ENCODE assay signal across 9 mouse cellular contexts in the genomic region with DNA sequence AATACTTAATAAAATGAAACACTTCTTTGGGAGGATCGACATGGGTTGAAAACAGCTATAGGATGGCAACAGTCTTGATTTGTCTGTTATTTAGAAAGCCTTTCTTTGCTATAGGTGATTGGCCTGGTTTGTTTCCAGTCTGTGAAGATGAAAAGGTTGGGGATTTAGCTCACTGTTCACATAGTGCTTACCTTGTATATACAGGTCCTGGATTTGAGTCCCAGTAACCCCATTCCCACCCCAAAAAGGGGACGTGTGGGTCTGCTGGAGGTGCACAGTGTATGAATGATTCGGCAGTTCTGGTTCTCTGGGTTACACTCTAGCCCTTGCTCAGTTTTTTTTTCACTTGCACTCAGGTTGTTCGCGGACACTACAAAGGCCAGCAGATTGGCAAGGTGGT. TPM values are rescaled to one million over a fixed set of nuclear protein-coding genes. Genes with fewer than 3 reads are reported as not detected.
A peak's percentile ranks its signal among the peaks of the same experiment; 100 is the strongest.
DNase-seq lines count a peak whose midpoint lies in the region; ATAC-seq and TF ChIP-seq lines count a peak whose summit lies in the region.
"Had no signal": no experiment of that assay in that cellular context is flagged by ENCODE, and none has a peak within 500 bp of the region (broad histone marks: within the 10 kb centered on the region; RNA-seq: fewer than 3 reads in every experiment).

No protein-coding gene starts in this region.

- peak overlapping the region; percentile 97 for H3K9ac ChIP-seq in lung, postnatal 0 days (replicated peaks; ENCODE audit: low read depth)
- peak overlapping the region; percentile 98 for H3K9ac ChIP-seq in forebrain, embryonic 12.5 days
- peak overlapping the region; percentile 95; the same call in 1 of the 2 replicates for H3K9ac ChIP-seq in limb, embryonic 15.5 days
- H3K9ac ChIP-seq in stomach, embryonic 16.5 days (ENCODE audit: low read length): peak overlapping the region; percentile 99

- peaks cover 11% of the 10 kb centered on the region; the same call in 1 of the 2 replicates for H3K36me3 ChIP-seq in lung, postnatal 0 days (ENCODE audit: insufficient read depth, low read length)
- H3K36me3 ChIP-seq in forebrain, embryonic 12.5 days (replicated peaks): peaks cover 47% of the 10 kb centered on the region
- H3K36me3 ChIP-seq in limb, embryonic 15.5 days: peaks cover 40% of the 10 kb centered on the region
- H3K36me3 ChIP-seq in stomach, embryonic 16.5 days (ENCODE audit: control insufficient read depth, insufficient read depth, low read length): peaks cover 21% of the 10 kb centered on the region

- no peak for TF ChIP-seq POLR2A in lung, adult 2 months (IDR thresholded peaks at IDR 0.05; ENCODE audit: borderline replicate concordance, extremely low read depth, low read depth, low read length)

- ATAC-seq in lung, postnatal 0 days: no peak
- ATAC-seq in forebrain, embryonic 12.5 days (ENCODE audit: low FRiP score): no peak
- no peak for ATAC-seq in limb, embryonic 15.5 days (ENCODE audit: insufficient number of reproducible peaks, low FRiP score, low TSS enrichment, low read depth)
- no peak for ATAC-seq in stomach, embryonic 16.5 days (ENCODE audit: insufficient read depth, low FRiP score)

- no peak for TF ChIP-seq CTCF in lung, postnatal 0 days (IDR thresholded peaks at IDR 0.05)
- TF ChIP-seq CTCF in lung, adult 2 months (IDR thresholded peaks at IDR 0.05; ENCODE audit: insufficient read depth, low read length): no peak

- no peak overlapping the region for H3K27ac ChIP-seq in lung, postnatal 0 days (ENCODE audit: low read length)
- no peak overlapping the region for H3K27ac ChIP-seq in forebrain, embryonic 12.5 days
- no peak overlapping the region for H3K27ac ChIP-seq in limb, embryonic 15.5 days
- H3K27ac ChIP-seq in stomach, embryonic 16.5 days (ENCODE audit: low read length): no peak overlapping the region

- peak overlapping the region; percentile 74 for H3K4me2 ChIP-seq in lung, postnatal 0 days (replicated peaks; ENCODE audit: low read depth, low read length)
- H3K4me2 ChIP-seq in forebrain, embryonic 12.5 days: peak overlapping the region; percentile 70
- peak overlapping the region; percentile 49 for H3K4me2 ChIP-seq in limb, embryonic 15.5 days
- peak overlapping the region; percentile 65 for H3K4me2 ChIP-seq in stomach, embryonic 16.5 days (ENCODE audit: low read depth, low read length)

- WGBS in lung, postnatal 0 days: 73% methylated on average over 5 of the region's 5 CpGs
- 70% methylated on average over 5 of the region's 5 CpGs for WGBS in lung, adult 2 months
- WGBS in forebrain, embryonic 12.5 days: 84% methylated on average over 5 of the region's 5 CpGs
- 83% methylated on average over 5 of the region's 5 CpGs for WGBS in limb, embryonic 15.5 days
- 78% methylated on average over 5 of the region's 5 CpGs for WGBS in stomach, embryonic 16.5 days

- H3K4me3 ChIP-seq in lung, postnatal 0 days (ENCODE audit: low read depth, low read length): no peak overlapping the region
- no peak overlapping the region for H3K4me3 ChIP-seq in lung, adult 2 months (replicated peaks; ENCODE audit: extremely low read depth, low read depth, low read length)
- peak overlapping the region; percentile 87 for H3K4me3 ChIP-seq in forebrain, embryonic 12.5 days (replicated peaks)
- peak overlapping the region; percentile 80 for H3K4me3 ChIP-seq in limb, embryonic 15.5 days
- H3K4me3 ChIP-seq in stomach, embryonic 16.5 days (replicated peaks; ENCODE audit: low read length): peak overlapping the region; percentile 99

- no peaks in the 10 kb centered on the region for H3K4me1 ChIP-seq in lung, postnatal 0 days (ENCODE audit: insufficient read depth, low read depth, low read length)
- H3K4me1 ChIP-seq in lung, adult 2 months (ENCODE audit: control insufficient read depth, insufficient read depth, low read length): no peaks in the 10 kb centered on the region; the same call in 1 of the 2 replicates
- peaks cover 11% of the 10 kb centered on the region for H3K4me1 ChIP-seq in forebrain, embryonic 12.5 days
- peaks cover 20% of the 10 kb centered on the region for H3K4me1 ChIP-seq in limb, embryonic 15.5 days
- peaks cover 4% of the 10 kb centered on the region for H3K4me1 ChIP-seq in stomach, embryonic 16.5 days (ENCODE audit: control insufficient read depth, insufficient read depth, low read length)

- no peak for TF ChIP-seq EP300 in lung, postnatal 0 days (IDR thresholded peaks at IDR 0.05)

- H3K9me3 ChIP-seq in lung, postnatal 0 days (ENCODE audit: low read length): no peaks in the 10 kb centered on the region
- H3K9me3 ChIP-seq in forebrain, embryonic 12.5 days: no peaks in the 10 kb centered on the region
- H3K9me3 ChIP-seq in limb, embryonic 15.5 days: no peaks in the 10 kb centered on the region
- no peaks in the 10 kb centered on the region for H3K9me3 ChIP-seq in stomach, embryonic 16.5 days (replicated peaks; ENCODE audit: control insufficient read depth, low read length)

- no peak for DNase-seq in lung, postnatal 0 days (ENCODE audit: low spot score)
- DNase-seq in lung, adult 2 months: no peak
- no peak for DNase-seq in testis, postnatal 14 days (ENCODE audit: low spot score)
- DNase-seq in thymus, postnatal 25 days: no peak
- DNase-seq: adrenal gland, adult 2 months; lung, postnatal 36 days had no signal

- no peaks in the 10 kb centered on the region for H3K27me3 ChIP-seq in lung, postnatal 0 days (replicated peaks; ENCODE audit: insufficient read depth, low read length)
- peaks cover 6% of the 10 kb centered on the region; the same call in 1 of the 2 replicates for H3K27me3 ChIP-seq in forebrain, embryonic 12.5 days
- H3K27me3 ChIP-seq in limb, embryonic 15.5 days: peaks cover 5% of the 10 kb centered on the region; the same call in 1 of the 2 replicates
- no peaks in the 10 kb centered on the region for H3K27me3 ChIP-seq in stomach, embryonic 16.5 days (ENCODE audit: control insufficient read depth, insufficient read depth, low read length)

RNA-seq across cellular contexts. Expression of a gene that starts 1.4 kb away (rescaled TPM):
- polyA plus RNA-seq in lung, postnatal 0 days (2015; fragmentation: Nextera tagmentation; extraction: Ambion mirVana): 741 and 807 TPM in 2 replicates
- 469 and 674 TPM in 2 replicates for polyA plus RNA-seq in lung, adult 2 months (2012; rRNA removed)
- polyA plus RNA-seq in forebrain, embryonic 12.5 days (2016; fragmentation: Nextera tagmentation; extraction: Ambion mirVana): 781 and 837 TPM in 2 replicates
- 838 and 986 TPM in 2 replicates for polyA plus RNA-seq in limb, embryonic 15.5 days (2015; fragmentation: Nextera tagmentation; extraction: Ambion mirVana)
- 885 and 932 TPM in 2 replicates for polyA plus RNA-seq in stomach, embryonic 16.5 days (2015; fragmentation: Nextera tagmentation; extraction: Ambion mirVana)

RNA-seq across cellular contexts. Expression of a gene that starts 14.5 kb away (rescaled TPM):
- polyA plus RNA-seq in lung, postnatal 0 days (2015; fragmentation: Nextera tagmentation; extraction: Ambion mirVana): 0.16 and 0.19 TPM in 2 replicates
- 0.14 and 1.4 TPM in 2 replicates for polyA plus RNA-seq in lung, adult 2 months (2012; rRNA removed)
- 0.06 TPM in 1 of 2 replicates, not detected in the other for polyA plus RNA-seq in forebrain, embryonic 12.5 days (2016; fragmentation: Nextera tagmentation; extraction: Ambion mirVana)
- 4.2 and 5.1 TPM in 2 replicates for polyA plus RNA-seq in limb, embryonic 15.5 days (2015; fragmentation: Nextera tagmentation; extraction: Ambion mirVana)
- 1.7 and 2.9 TPM in 2 replicates for polyA plus RNA-seq in stomach, embryonic 16.5 days (2015; fragmentation: Nextera tagmentation; extraction: Ambion mirVana)

RNA-seq across cellular contexts. Expression of a gene that starts 24.1 kb away (rescaled TPM):
- not detected in 2 replicates for polyA plus RNA-seq in lung, postnatal 0 days (2015; fragmentation: Nextera tagmentation; extraction: Ambion mirVana)
- 0.19 and 0.25 TPM in 2 replicates for polyA plus RNA-seq in lung, adult 2 months (2012; rRNA removed)
- polyA plus RNA-seq in forebrain, embryonic 12.5 days (2016; fragmentation: Nextera tagmentation; extraction: Ambion mirVana): 0.18 and 0.54 TPM in 2 replicates
- polyA plus RNA-seq in limb, embryonic 15.5 days (2015; fragmentation: Nextera tagmentation; extraction: Ambion mirVana): not detected in 2 replicates
- 0.30 TPM in 1 of 2 replicates, not detected in the other for polyA plus RNA-seq in stomach, embryonic 16.5 days (2015; fragmentation: Nextera tagmentation; extraction: Ambion mirVana)
- polyA plus RNA-seq: adrenal gland, adult 2 months had no signal

RNA-seq across cellular contexts. Expression of a gene that starts 31.2 kb away (rescaled TPM):
- 79.1 and 85.4 TPM in 2 replicates for polyA plus RNA-seq in lung, postnatal 0 days (2015; fragmentation: Nextera tagmentation; extraction: Ambion mirVana)
- 74.3 and 75.3 TPM in 2 replicates for polyA plus RNA-seq in lung, adult 2 months (2012; rRNA removed)
- polyA plus RNA-seq in forebrain, embryonic 12.5 days (2016; fragmentation: Nextera tagmentation; extraction: Ambion mirVana): 58.3 and 61.3 TPM in 2 replicates
- polyA plus RNA-seq in limb, embryonic 15.5 days (2015; fragmentation: Nextera tagmentation; extraction: Ambion mirVana): 124 and 128 TPM in 2 replicates
- polyA plus RNA-seq in stomach, embryonic 16.5 days (2015; fragmentation: Nextera tagmentation; extraction: Ambion mirVana): 82.4 and 83.5 TPM in 2 replicates

RNA-seq across cellular contexts. Expression of a gene that starts 54.5 kb away (rescaled TPM):
- 24.2 and 30.7 TPM in 2 replicates for polyA plus RNA-seq in lung, postnatal 0 days (2015; fragmentation: Nextera tagmentation; extraction: Ambion mirVana)
- polyA plus RNA-seq in lung, adult 2 months (2012; rRNA removed): 359 and 419 TPM in 2 replicates
- 5.6 and 6.4 TPM in 2 replicates for polyA plus RNA-seq in forebrain, embryonic 12.5 days (2016; fragmentation: Nextera tagmentation; extraction: Ambion mirVana)
- 7.8 and 8.8 TPM in 2 replicates for polyA plus RNA-seq in limb, embryonic 15.5 days (2015; fragmentation: Nextera tagmentation; extraction: Ambion mirVana)
- 9.6 and 10.3 TPM in 2 replicates for polyA plus RNA-seq in stomach, embryonic 16.5 days (2015; fragmentation: Nextera tagmentation; extraction: Ambion mirVana)

Comparison
In these comparisons a context has a peak if more than half of its experiments do, and no peak if none do; other contexts are left out.
1. H3K4me3 ChIP-seq: peak in forebrain, embryonic 12.5 days (single experiment), limb, embryonic 15.5 days (single experiment) and stomach, embryonic 16.5 days (single experiment); none in lung, postnatal 0 days (single experiment) and lung, adult 2 months (single experiment).
2. Peak in every context shown above with its lines, with median percentiles within 50 percentile points of each other: H3K4me2 ChIP-seq and H3K9ac ChIP-seq.